Mouse (Mus musculus) heart, postnatal 4 days (tissue): ENCODE measurements around the gene Ttc34. TPM values are rescaled to one million over a fixed set of nuclear protein-coding genes. Genes with fewer than 3 reads are reported as not detected.

Experiments used
- DNase-seq: peaks from one replicate; pipeline ENCODE4 v3.0.0; 2021
- total RNA-seq, 2 experiments: library from RNA; stranded (reverse); gene quantifications; 2 replicates each; pipeline ENCODE4 v1.2.3; 2021

Gene Ttc34
- under 1 TPM; 0.26 to 0.41 TPM for total RNA-seq

DNA sequence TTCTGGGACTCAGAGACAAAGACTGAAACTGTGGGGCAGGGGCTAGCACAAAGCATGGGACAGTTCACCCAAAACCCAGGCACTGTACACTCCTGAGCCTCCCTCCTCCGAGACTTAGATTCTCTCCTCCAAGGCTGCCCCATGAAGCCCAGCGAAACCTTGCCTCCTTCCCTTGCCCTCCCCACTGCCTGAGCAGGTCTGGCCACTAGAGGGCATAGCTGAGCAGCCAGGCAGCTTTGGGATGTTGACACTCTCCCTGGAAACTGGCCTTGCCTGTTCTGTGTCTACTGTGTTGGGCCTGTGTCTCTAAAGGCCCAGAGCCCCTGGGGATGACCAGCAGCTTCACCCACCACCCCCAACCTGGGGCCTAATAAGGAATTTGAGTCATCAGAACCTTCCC lies at the start of gene Ttc34:
TSS of gene Ttc34 (plus strand) at position 290 of the 400 bp plus-strand sequence.
- peak; percentile 79 for DNase-seq

- peak; percentile 59 for DNase-seq
Observed at GRCm38 (mm10) chr4:154787960-154788702, 49.1 kb upstream of the Ttc34 start.

DNA sequence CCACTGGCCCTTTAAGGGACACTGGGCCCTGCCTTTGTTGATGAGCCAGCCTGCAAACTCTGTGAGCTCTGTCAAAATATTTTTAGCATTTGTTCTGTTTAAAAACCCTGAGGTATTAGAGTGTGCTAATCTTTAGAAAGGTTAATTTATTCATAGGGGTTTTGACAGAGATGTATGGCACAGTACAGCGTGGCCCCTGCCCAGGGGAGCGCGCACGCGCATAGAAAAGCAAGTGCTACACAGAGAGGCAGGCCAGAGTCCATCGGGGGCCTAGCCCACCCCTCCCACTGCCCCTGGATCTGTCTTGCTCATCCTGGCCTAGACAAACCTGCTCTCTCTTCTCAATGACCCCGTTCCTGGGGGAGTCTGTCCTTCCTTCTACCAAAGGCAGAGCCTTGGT lies 45.4 kb upstream of the Ttc34 start:
- no peak for DNase-seq

- no peak for DNase-seq
Observed at GRCm38 (mm10) chr4:154793499-154793898, 43.8 kb upstream of the Ttc34 start.

DNA sequence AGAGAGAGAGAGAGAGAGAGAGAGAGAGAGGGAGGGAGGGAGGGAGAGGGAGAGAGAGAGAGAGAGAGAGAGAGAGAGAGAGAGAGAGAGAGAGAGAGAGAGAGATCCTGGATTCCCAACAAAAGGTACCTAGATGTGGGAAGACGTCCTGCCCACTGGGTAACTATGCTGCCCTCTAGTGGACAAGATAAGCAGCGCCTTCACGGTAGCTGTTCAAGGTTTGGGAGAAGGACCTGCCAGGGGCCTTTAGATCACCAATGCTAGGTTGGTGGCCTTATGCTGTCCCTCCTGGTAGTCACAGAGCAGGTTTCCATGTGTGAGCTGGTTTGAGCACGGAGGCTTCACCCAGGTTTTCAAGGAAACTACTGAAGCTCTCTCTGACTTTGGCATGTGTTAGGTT lies 39.4 kb upstream of the Ttc34 start:
- peak; percentile 77 for DNase-seq

GRCm38 (mm10) chr4:154800543-154800942 lies 36.7 kb upstream of the Ttc34 start:
- DNase-seq, result no peak

- DNase-seq, result no peak
Observed at GRCm38 (mm10) chr4:154802210-154802609, 35.0 kb upstream of the Ttc34 start.

- peak; percentile 77 for DNase-seq
Observed at GRCm38 (mm10) chr4:154825662-154826061, 11.6 kb upstream of the Ttc34 start.

DNA sequence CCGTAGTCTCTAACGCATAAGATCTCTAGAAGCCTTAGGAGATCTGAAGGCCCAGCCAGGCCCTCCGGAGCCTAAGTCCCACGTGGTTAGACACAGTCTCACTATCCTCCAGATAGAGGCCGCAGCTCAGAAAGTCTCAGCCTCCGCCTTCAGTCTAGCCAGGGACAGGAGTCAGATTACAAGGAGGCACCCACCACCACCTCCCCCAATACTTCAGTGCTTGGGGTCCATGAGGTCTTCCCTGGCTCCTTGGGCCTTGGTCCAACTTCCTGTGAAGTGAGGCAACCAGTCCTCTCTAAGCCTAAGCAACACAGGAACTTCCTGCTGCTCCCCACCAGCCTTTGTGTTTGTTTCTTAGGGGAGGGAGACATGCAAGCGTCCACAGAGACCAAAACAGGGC lies 11.0 kb upstream of the Ttc34 start:
- no peak for DNase-seq

- DNase-seq, result no peak
Observed at GRCm38 (mm10) chr4:154827181-154827580, 10.1 kb upstream of the Ttc34 start.

GRCm38 (mm10) chr4:154827861-154828610 lies 9.2 kb upstream of the Ttc34 start:
- peak; percentile 15 for DNase-seq

GRCm38 (mm10) chr4:154831915-154832573 lies 5.2 kb upstream of the Ttc34 start:
- DNase-seq, result no peak

DNA sequence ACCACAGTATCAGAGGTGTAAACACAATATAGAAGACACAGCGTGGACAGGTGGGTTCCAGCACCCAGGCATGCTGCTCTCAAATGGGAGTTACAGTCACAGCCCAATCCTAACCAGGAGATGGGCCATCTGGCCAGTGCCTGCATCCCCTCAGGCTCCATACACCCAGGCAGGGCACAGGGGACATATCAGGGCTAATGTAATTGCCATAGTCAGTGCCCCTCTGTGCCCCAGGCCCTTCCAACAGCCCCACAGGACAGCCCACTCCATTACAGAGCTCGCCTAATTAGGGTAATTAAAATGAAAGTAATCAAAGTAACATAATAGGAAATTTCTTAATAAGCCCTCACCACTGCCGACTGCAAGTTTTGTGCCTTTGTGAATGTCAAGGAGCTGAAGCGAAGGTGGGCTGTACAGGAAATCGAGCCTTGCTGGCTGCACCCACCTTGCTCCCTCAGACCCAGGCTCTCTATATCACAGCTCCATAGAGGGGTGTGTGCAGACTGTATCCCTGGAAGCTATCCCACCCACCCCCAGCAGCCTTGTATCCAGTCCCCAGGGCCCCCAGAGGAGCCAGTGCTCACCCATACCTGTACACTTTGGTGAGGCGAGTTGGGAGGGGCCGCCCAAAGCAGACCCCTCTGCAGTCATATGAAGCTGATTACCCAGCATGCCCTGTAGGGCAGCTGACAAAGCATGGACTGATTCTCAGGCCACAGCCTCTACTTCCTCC lies 910 bp upstream of the Ttc34 start:
- no peak for DNase-seq

DNA sequence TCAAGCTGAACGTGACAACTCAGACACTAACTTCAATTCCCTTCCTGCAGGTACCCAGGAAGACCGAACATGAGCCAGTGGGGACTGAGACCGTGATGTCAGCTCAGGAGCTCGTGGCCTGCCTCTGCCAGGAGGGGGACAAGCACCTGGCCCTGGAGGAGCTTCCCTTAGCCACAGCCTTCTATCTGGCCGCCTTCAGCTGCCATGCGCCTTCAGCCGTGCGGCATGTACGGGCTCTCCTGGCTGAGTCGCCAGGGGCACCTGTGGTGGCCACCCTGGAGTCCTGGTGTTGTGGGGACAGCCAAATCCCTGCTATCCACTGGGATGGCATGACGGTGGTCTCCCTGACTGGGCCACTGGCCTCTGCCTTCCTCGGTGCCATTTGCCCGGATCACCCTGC lies 1.5 kb downstream of the Ttc34 start:
- DNase-seq, result no peak

DNA sequence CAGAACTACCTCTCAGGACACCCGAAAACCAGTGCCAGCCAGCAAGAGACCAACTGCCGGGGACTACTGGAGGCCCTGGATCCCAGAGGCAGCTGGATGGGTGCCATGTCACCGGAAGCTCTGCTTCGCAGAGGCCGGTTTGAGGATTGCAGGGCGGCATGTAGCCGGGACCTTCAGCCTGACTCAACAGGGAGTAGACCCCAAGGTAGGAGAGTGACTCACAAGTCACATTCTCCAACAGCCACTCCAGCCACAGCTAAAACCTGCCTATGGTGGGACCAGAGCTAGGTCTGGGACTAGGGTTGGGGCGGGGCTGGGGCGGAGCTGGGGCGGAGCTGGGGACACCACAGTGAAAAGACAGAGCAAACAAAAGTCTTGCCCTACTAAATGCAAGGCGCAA lies 2.1 kb downstream of the Ttc34 start:
- peak; percentile 28 for DNase-seq

GRCm38 (mm10) chr4:154852696-154853095 lies 15.4 kb downstream of the Ttc34 start:
- DNase-seq, result peak; percentile 2

GRCm38 (mm10) chr4:154853881-154854280 lies 16.6 kb downstream of the Ttc34 start:
- DNase-seq, result peak; percentile 2

DNA sequence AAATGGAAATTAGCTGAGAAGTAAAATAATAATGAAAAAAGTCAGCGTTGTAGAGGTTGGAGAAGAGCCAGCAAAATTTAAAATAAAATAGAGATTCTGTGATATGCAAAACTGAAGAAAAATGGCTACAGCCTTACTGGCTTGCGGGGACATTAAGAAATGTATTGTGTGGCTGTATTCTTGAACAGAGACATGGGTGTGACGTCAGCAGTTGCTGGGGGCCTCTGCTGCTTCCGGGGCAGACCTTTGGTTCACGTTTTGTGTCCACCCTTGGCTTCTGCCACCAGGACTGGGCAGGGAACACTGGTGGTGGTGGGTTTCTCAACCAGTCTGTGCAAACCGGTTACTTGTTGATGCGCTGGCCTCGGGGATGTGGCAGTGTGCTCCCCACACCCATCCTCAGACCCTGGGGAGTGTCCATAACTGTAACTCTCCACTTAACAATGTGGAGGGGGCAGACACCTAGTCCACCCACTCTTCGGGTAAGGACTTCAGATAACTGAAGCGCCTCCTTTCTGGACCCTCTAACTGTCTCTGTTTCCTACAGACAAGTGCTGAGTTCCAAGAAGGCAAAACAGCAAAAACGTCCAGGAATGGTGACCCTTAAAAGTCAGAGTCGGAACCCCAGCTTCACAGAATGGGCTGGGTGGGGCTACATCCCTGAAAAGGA lies 17.6 kb downstream of the Ttc34 start:
- peak; percentile 16 for DNase-seq

DNA sequence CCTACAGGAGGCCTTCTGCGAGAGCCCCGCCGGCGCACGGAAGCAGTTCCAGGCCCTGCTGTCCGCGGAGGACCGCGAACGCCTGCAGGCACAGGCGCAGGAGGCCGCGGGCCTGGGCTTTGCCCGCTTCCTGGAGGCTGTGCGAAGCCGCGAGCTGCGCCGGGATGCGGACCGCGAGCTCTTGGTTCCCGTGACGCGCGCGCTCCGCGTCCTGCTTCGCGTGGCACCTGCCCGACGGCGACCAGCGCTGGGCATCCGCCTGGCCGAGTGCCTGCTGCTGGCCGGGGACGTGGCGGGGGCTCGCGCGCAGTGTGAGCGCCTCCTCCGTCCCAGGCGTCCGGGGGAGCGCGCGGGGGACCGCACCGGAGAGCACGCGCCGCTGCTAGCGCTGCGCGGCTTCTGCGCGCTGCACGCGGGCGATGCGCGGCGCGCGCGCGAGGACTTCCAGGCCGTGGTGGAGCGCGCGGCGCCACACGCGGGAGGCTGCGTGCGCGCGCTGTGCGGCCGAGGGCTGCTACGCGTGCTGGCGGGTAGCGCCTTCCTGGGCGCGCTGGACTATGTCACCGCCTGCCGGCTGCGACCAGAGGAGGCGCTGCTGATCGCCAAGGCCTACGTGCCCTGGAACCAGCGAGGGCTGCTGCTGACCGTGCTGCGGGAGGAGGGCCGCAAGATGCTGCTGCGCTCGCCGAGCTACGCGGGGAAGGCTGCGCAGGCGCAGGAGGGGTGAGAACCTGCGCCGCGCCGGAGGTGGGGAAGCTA lies 18.6 kb downstream of the Ttc34 start:
- peak; percentile 82 for DNase-seq

GRCm38 (mm10) chr4:154856480-154856837 lies 19.2 kb downstream of the Ttc34 start:
- DNase-seq, result no peak

- DNase-seq, result peak; percentile 6
Observed at GRCm38 (mm10) chr4:154856882-154857281, 19.6 kb downstream of the Ttc34 start.
